Mouse (Mus musculus) heart, adult 18-20 months (tissue): ENCODE measurements at regions not wholly inside any gene's neighbourhood (a gene's known extent, or its start where the extent isn't known, plus 50 kb on each side); places are given as distances from the start of the nearest gene placed in this dataset.
"Not testable (repeated sequence)": the region's sequence is repeated elsewhere in the genome, so short reads cannot be mapped to it uniquely, and the experiment has no call there.

ENCODE experiments used
- DNase-seq, 2 experiments: peaks; one replicate each; pipeline ENCODE4 v3.0.0; 2021 to 2022; ENCODE audit warnings: mixed read lengths in 1 of 2

- no peak for DNase-seq
These were observed 1478.4 kb upstream of the Gm7489 start for GRCm38 (mm10) chr15:52406156-52406885.

- no peak for DNase-seq
These were observed 1471.6 kb upstream of the Gm7489 start for GRCm38 (mm10) chr15:52412869-52413771.

GRCm38 (mm10) chr15:52425976-52426375 is 1458.7 kb upstream of the Gm7489 start:
- DNase-seq: no peak

GRCm38 (mm10) chr15:52430491-52431158 is 1454.1 kb upstream of the Gm7489 start:
- DNase-seq: no peak

GRCm38 (mm10) chr15:52433639-52434038 is 1451.1 kb upstream of the Gm7489 start:
- DNase-seq: no peak

GRCm38 (mm10) chr15:52438403-52438802 is 1446.3 kb upstream of the Gm7489 start:
- DNase-seq: no peak

GRCm38 (mm10) chr15:52458782-52459181 is 1425.9 kb upstream of the Gm7489 start:
- DNase-seq: peak; percentile 27 to 75

GRCm38 (mm10) chr15:52459315-52459714 is 1425.4 kb upstream of the Gm7489 start:
- DNase-seq: no peak

- DNase-seq: no peak
These were observed 1420.2 kb upstream of the Gm7489 start for GRCm38 (mm10) chr15:52464226-52465138.

GRCm38 (mm10) chr15:52478124-52478523 is 1406.6 kb upstream of the Gm7489 start:
- DNase-seq: not testable (repeated sequence)

- no peak for DNase-seq
These were observed 1403.9 kb upstream of the Gm7489 start for GRCm38 (mm10) chr15:52480834-52481233.

- DNase-seq: no peak
These were observed 1401.0 kb upstream of the Gm7489 start for GRCm38 (mm10) chr15:52483598-52484165.

GRCm38 (mm10) chr15:52484276-52484675 is 1400.4 kb upstream of the Gm7489 start:
- DNase-seq: no peak

GRCm38 (mm10) chr15:52505278-52505831 is 1379.4 kb upstream of the Gm7489 start:
- peak in 1 of 2 experiments; percentile 22 for DNase-seq

- peak; percentile 22 to 61 for DNase-seq
These were observed 1377.8 kb upstream of the Gm7489 start for GRCm38 (mm10) chr15:52506930-52507329.

- no peak for DNase-seq
These were observed 1376.1 kb upstream of the Gm7489 start for GRCm38 (mm10) chr15:52508609-52509008.

- DNase-seq: no peak
These were observed 1374.6 kb upstream of the Gm7489 start for GRCm38 (mm10) chr15:52510137-52510536.

GRCm38 (mm10) chr15:52536594-52536993 is 1348.1 kb upstream of the Gm7489 start:
- DNase-seq: no peak

- DNase-seq: no peak
These were observed 1326.0 kb upstream of the Gm7489 start for GRCm38 (mm10) chr15:52558682-52559081.

- DNase-seq: no peak
These were observed 1320.6 kb upstream of the Gm7489 start for GRCm38 (mm10) chr15:52564078-52564477.

- no peak for DNase-seq
These were observed 1319.3 kb upstream of the Gm7489 start for GRCm38 (mm10) chr15:52565449-52565851.
